Mouse (Mus musculus): Measurements from ENCODE around the gene Klhl29. TPM values are rescaled to one million over a fixed set of nuclear protein-coding genes. Genes with fewer than 3 reads are reported as not detected.

Klhl29 gene
- polyA plus RNA-seq, 1 experiment from 2014 or later: 3.4 TPM

GRCm38 (mm10) chr12:5111343-5111742 is 264.1 kb downstream of the Klhl29 start:
- H3K27ac ChIP-seq: no peak overlapping the region
- no peaks in the 10 kb centered on the region for H3K9me3 ChIP-seq
- no peaks in the 10 kb centered on the region for H3K36me3 ChIP-seq (replicated peaks)
- no peaks in the 10 kb centered on the region for H3K27me3 ChIP-seq
- ATAC-seq (ENCODE audit: low FRiP score): no peak
- H3K4me3 ChIP-seq (replicated peaks): no peak overlapping the region
- no peaks in the 10 kb centered on the region; the same call in 1 of the 2 replicates for H3K4me1 ChIP-seq
- H3K9ac ChIP-seq: no peak overlapping the region
- no peak overlapping the region for H3K4me2 ChIP-seq
- 72% methylated on average over 3 of the region's 3 CpGs for WGBS

GRCm38 (mm10) chr12:5108613-5109012 is 266.9 kb downstream of the Klhl29 start:
- Histone ChIP-seq H3K4me1 (no peaks in the 10 kb centered on the region), H3K27ac (no peak overlapping the region), H3K36me3 (replicated peaks) (no peaks in the 10 kb centered on the region), H3K4me2 (no peak overlapping the region), H3K27me3 (no peaks in the 10 kb centered on the region), H3K4me3 (replicated peaks) (no peak overlapping the region), H3K9me3 (no peaks in the 10 kb centered on the region), H3K9ac (no peak overlapping the region)
- WGBS: 84% methylated on average over 6 of the region's 6 CpGs
- ATAC-seq (ENCODE audit: low FRiP score): no peak

DNA sequence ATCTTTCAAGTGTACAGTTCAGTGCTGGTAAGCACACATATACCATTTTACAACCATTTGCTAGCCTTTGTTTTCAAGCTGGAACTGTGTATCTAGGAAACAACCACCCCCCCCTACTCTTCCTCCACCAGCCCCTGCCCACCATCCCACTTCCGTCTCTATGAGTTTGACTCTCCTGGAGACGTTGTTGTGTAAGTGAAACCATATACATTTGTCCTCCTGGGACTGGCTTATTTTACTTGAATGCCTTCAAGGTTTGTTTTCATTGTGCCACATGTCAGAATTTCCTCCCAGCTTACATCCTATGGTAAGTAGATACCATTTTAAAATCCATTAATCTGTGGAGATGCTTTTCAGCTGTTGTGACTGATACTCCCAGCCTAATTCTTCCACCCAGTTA is 267.7 kb downstream of the Klhl29 start:
- H3K4me2 ChIP-seq: no peak overlapping the region
- no peaks in the 10 kb centered on the region for H3K27me3 ChIP-seq
- no peaks in the 10 kb centered on the region for H3K36me3 ChIP-seq (replicated peaks)
- H3K27ac ChIP-seq: no peak overlapping the region
- no peak for ATAC-seq (ENCODE audit: low FRiP score)
- H3K9ac ChIP-seq: no peak overlapping the region
- no peaks in the 10 kb centered on the region for H3K4me1 ChIP-seq
- no peaks in the 10 kb centered on the region for H3K9me3 ChIP-seq
- no peak overlapping the region for H3K4me3 ChIP-seq (replicated peaks)
- 72% methylated on average over 2 of the region's 2 CpGs for WGBS

- Histone ChIP-seq H3K27ac (no peak overlapping the region), H3K9me3 (no peaks in the 10 kb centered on the region), H3K4me1 (peaks cover 5% of the 10 kb centered on the region; the same call in 1 of the 2 replicates), H3K4me3 (replicated peaks) (no peak overlapping the region), H3K4me2 (no peak overlapping the region), H3K9ac (no peak overlapping the region), H3K36me3 (replicated peaks) (no peaks in the 10 kb centered on the region), H3K27me3 (no peaks in the 10 kb centered on the region)
- WGBS: 87% methylated on average over 9 of the region's 9 CpGs
- ATAC-seq (ENCODE audit: low FRiP score): no peak
Observed at GRCm38 (mm10) chr12:5104422-5105052, 270.9 kb downstream of the Klhl29 start.

- Histone ChIP-seq H3K9ac (no peak overlapping the region), H3K36me3 (replicated peaks) (no peaks in the 10 kb centered on the region), H3K4me3 (replicated peaks) (no peak overlapping the region), H3K4me1 (peaks cover 5% of the 10 kb centered on the region; the same call in 1 of the 2 replicates), H3K4me2 (no peak overlapping the region), H3K27me3 (no peaks in the 10 kb centered on the region), H3K27ac (no peak overlapping the region), H3K9me3 (no peaks in the 10 kb centered on the region)
- 74% methylated on average over 13 of the region's 13 CpGs for WGBS
- no peak; the same call in 1 of the 2 replicates for ATAC-seq (ENCODE audit: low FRiP score)
Observed at GRCm38 (mm10) chr12:5101411-5102024, 274.0 kb downstream of the Klhl29 start.

- no peak for ATAC-seq (ENCODE audit: low FRiP score)
- 90% methylated on average over 9 of the region's 9 CpGs for WGBS
Observed at GRCm38 (mm10) chr12:5099572-5099971, 275.9 kb downstream of the Klhl29 start.

DNA sequence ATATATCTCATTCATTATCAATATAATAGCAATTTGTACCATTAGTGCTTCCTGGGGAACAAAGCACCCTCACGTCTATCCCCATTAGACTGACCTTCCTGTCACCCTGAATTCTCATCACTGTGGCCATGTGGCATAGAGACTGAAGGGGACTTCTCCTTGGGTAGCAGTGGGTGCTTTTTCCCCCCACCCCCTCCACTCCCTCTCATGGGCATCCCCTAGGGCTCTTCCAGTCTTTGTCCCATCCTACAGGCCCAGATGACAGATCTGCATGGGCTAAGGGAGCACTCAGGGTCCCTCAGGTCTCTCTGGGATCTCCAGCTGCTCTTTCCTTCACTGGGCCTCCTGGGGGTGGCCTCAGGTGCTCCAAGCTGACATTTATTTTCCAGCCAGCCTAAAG is 286.8 kb downstream of the Klhl29 start:
- Histone ChIP-seq H3K27me3 (no peaks in the 10 kb centered on the region), H3K9ac (no peak overlapping the region), H3K4me1 (peaks cover 24% of the 10 kb centered on the region), H3K4me3 (replicated peaks) (no peak overlapping the region), H3K4me2 (no peak overlapping the region), H3K9me3 (no peaks in the 10 kb centered on the region), H3K27ac (peak overlapping the region; percentile 88), H3K36me3 (replicated peaks) (peaks cover 16% of the 10 kb centered on the region)
- peak; percentile 45; the same call in 1 of the 2 replicates for ATAC-seq (ENCODE audit: low FRiP score)
- 19% methylated on average over 1 of the region's 1 CpGs for WGBS

More at GRCm38 (mm10) chr12:5099572-5099971, 275.9 kb downstream of the Klhl29 start:
- H3K4me3 ChIP-seq (replicated peaks): no peak overlapping the region
- H3K27ac ChIP-seq: no peak overlapping the region
- no peaks in the 10 kb centered on the region for H3K36me3 ChIP-seq (replicated peaks)
- H3K9me3 ChIP-seq: no peaks in the 10 kb centered on the region
- H3K4me2 ChIP-seq: no peak overlapping the region
- H3K27me3 ChIP-seq: no peaks in the 10 kb centered on the region
- no peak overlapping the region for H3K9ac ChIP-seq
- peaks cover 5% of the 10 kb centered on the region; the same call in 1 of the 2 replicates for H3K4me1 ChIP-seq

GRCm38 (mm10) chr12:5087787-5088519 is 287.5 kb downstream of the Klhl29 start:
- Histone ChIP-seq H3K27ac (peak overlapping the region; percentile 78), H3K9me3 (no peaks in the 10 kb centered on the region), H3K4me3 (replicated peaks) (no peak overlapping the region), H3K4me1 (peaks cover 24% of the 10 kb centered on the region), H3K27me3 (no peaks in the 10 kb centered on the region), H3K4me2 (no peak overlapping the region), H3K36me3 (replicated peaks) (peaks cover 23% of the 10 kb centered on the region), H3K9ac (no peak overlapping the region)
- 36% methylated on average over 10 of the region's 10 CpGs for WGBS
- peak; percentile 88 for ATAC-seq (ENCODE audit: low FRiP score)

DNA sequence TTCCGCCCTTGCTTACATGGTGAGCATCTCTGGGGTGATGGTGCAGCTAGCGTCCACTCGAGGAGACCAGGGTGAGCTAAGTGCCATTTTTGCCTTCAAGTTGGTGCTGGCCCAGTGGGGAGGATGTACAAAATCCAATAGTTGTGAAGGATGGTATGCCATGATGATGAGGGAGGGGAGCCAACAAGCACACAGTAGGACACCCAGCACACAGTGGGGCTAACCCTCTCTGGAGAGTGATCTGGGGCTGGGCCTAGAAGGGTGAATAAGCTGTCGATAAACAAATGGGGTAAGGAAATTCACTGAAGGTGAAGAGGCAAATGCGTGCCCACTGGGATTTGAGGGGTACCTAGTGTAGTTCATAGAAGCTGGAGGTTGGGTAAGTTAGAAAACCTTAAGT is 290.8 kb downstream of the Klhl29 start:
- no peak for ATAC-seq (ENCODE audit: low FRiP score)
- no peaks in the 10 kb centered on the region for H3K9me3 ChIP-seq
- peaks cover 26% of the 10 kb centered on the region for H3K36me3 ChIP-seq (replicated peaks)
- no peak overlapping the region for H3K9ac ChIP-seq
- no peak overlapping the region for H3K4me3 ChIP-seq (replicated peaks)
- H3K4me2 ChIP-seq: no peak overlapping the region
- no peak overlapping the region for H3K27ac ChIP-seq
- H3K4me1 ChIP-seq: peaks cover 16% of the 10 kb centered on the region
- 94% methylated on average over 5 of the region's 5 CpGs for WGBS
- H3K27me3 ChIP-seq: no peaks in the 10 kb centered on the region

- no peak overlapping the region for H3K4me3 ChIP-seq (replicated peaks)
- no peaks in the 10 kb centered on the region for H3K4me1 ChIP-seq
- no peaks in the 10 kb centered on the region for H3K27me3 ChIP-seq
- no peak for ATAC-seq (ENCODE audit: low FRiP score)
- no peak overlapping the region for H3K27ac ChIP-seq
- no peak overlapping the region for H3K9ac ChIP-seq
- no peak overlapping the region for H3K4me2 ChIP-seq
- H3K36me3 ChIP-seq (replicated peaks): peaks cover 26% of the 10 kb centered on the region
- no peaks in the 10 kb centered on the region for H3K9me3 ChIP-seq
- WGBS: 96% methylated on average over 4 of the region's 4 CpGs
Observed at GRCm38 (mm10) chr12:5081480-5081879, 294.0 kb downstream of the Klhl29 start.

DNA sequence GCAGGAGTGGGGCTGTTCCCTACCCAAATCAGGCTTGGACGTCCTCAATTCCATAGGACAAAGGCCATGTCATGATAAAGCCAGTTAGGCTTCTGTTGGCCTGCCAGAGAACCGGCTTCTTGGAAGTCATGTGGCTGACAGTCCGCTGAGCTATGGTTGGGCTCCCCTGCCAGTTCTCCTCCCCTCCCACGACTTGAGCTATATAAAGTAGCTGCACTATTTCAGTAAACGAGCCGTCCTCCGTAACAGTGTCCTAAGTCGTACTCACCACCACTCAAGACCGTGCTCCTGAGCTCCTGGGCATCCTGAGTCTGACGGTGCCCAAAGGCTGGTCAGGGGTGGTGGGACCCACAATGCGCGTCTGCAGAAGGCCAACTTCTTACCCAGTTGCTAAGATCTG is 302.3 kb downstream of the Klhl29 start:
- no peaks in the 10 kb centered on the region for H3K4me1 ChIP-seq
- no peaks in the 10 kb centered on the region for H3K27me3 ChIP-seq
- no peak for ATAC-seq (ENCODE audit: low FRiP score)
- H3K27ac ChIP-seq: no peak overlapping the region
- 87% methylated on average over 12 of the region's 12 CpGs for WGBS
- H3K4me3 ChIP-seq (replicated peaks): no peak overlapping the region
- H3K9ac ChIP-seq: no peak overlapping the region
- H3K36me3 ChIP-seq (replicated peaks): no peaks in the 10 kb centered on the region
- no peaks in the 10 kb centered on the region for H3K9me3 ChIP-seq
- H3K4me2 ChIP-seq: no peak overlapping the region

DNA sequence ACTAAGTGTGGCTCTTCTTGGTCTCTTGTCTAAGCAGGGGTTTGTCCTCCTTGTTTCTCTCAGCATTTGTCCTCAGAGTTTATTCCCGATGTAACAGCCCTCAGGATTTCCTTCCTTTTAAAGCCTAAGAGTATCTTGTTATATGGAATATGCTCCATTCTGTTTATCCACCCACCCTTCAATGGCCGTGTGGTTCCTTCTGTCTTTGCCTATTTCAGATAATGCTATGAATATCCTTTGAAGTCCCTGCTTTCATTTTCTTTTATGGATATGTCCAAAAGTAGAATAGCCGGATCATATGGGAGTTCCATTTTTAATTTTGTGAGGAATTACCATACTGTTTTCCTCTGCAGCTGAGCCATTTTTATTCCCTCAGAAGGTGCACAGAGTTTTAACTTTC is 305.4 kb downstream of the Klhl29 start:
- 93% methylated on average over 3 of the region's 3 CpGs for whole genome bisulfite sequencing
- no peak for ATAC-seq (ENCODE audit: low FRiP score)
- H3K9ac ChIP-seq: no peak overlapping the region

More for the DNA sequence above, 305.4 kb downstream of the Klhl29 start:
- no peak overlapping the region for H3K4me2 ChIP-seq
- H3K27me3 ChIP-seq: no peaks in the 10 kb centered on the region
- H3K36me3 ChIP-seq (replicated peaks): no peaks in the 10 kb centered on the region
- H3K27ac ChIP-seq: no peak overlapping the region
- no peaks in the 10 kb centered on the region for H3K9me3 ChIP-seq
- no peak overlapping the region for H3K4me3 ChIP-seq (replicated peaks)
- H3K4me1 ChIP-seq: no peaks in the 10 kb centered on the region

Data from forebrain, embryonic 12.5 days (tissue).